Mouse (Mus musculus) embryonic fibroblast, embryonic 13.5 days (primary cell): Measurements from ENCODE around the gene Lhfpl2.

Experiments used
- CTCF ChIP-seq: IDR thresholded peaks from 2 replicates; pipeline ENCODE4 v1.5.1; 2011; ENCODE audit warnings: mild to moderate bottlenecking, control low read depth, low read length, moderate library complexity, borderline replicate concordance; ENCODE audit not compliant: insufficient read depth
- POLR2A ChIP-seq: IDR thresholded peaks from 2 replicates; pipeline ENCODE4 v1.6.1; 2011; ENCODE audit warnings: low read depth, mild to moderate bottlenecking, control low read depth, low read length, moderate library complexity

DNA sequence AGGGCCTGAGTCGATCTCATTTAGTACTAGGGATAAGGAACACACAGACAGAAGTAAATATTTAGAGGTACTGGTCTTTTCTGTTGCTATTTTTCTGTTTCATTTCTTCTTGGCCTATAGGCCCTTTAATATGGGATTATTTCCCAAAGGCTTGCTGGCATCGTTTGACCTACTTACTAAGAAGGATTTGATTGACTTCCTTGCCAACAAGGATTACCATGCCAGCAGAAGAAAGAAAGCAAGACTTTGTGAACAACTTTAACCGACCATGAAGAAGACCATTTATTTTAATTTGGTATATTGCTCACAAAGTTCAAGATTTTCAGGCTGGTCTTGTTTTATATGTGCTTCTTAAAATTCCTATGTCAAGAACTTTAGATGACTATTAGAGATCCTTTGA, 42.8 kb downstream of the Lhfpl2 start:
- TF ChIP-seq POLR2A (no peak), CTCF (no peak)
